Mouse (Mus musculus): ENCODE measurements around the gene Tcap. TPM values are rescaled to one million over a fixed set of nuclear protein-coding genes. Genes with fewer than 3 reads are reported as not detected.

Gene Tcap
- polyA plus RNA-seq (2017; shearing (Covaris generic)): not detected

DNA sequence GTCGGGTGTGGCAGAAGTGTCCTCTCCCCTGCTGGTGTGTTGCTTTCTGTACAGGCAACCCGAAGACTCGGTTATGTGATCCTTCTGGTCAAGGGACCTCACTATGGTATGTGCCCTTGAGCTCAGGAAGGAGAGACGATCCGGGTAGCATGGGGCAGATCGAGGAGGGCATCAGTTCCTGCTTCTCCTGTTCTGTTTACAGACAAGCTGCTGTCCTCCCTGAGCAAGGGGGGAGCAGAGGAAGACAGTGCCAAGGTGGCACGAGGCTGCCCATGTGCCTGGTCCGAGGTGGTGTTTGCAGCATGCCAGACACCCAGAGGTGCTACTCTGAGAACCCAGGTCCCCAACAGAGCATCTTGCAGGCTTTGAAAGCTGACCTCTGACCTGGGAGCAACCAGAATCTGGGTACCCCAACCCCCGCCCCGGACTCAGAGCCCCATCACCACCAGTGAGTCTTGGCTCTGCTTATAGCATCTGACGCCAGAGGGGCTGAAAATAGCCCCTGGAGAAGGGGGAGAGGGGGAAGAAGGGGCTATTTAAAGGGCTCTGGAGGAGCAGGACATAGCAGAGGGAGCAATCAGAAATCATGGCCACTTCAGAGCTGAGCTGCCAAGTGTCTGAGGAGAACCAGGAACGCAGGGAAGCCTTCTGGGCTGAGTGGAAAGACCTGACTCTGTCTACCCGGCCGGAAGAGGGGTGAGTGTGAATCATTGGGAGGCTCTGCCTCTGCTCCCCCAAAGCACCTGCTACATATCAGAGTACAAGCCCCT, at the start of gene Tcap:
TSS of gene Tcap (plus strand) at position 551 of the 770 bp plus-strand sequence.

DNA sequence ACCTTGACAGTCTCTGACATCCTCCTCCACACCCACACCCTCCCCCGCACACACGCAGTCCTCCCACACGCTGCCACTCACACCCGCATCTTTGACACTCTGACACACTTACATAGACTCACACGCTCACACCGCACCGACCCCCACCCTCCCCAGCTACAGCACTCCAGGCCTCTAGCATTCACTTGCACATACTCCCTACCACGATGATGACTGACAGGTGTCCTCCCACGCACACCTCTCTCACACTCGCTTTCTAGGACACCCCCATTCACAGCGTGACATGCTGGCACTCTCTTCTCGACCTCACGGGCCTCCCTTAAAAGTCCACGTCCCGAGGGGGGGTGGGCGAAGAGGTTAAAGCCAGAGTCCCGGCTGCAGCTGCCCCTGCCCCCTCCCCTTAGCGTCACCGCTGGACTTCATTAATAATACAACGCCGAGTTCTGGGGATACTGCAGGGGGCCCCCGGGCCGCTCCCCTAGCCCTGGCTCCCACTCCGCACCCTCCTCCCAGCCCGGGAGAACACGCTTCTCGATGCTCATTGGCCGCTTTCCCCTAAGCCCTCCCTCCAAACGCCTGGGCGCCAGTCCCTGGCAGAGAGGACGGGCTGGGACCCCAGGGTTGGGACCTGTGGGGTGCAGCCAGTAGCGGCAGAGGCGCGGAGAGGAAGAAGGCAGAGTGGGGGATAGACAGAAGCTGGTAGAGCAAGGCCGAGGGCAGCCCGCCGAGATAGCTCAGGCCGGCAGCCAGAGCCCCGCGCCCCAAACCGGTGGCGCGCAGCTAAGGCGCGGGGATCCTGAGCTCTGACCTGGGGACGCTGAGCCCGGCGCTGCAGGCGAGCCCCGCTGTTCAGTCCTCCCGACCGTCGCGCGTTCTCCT, 35.3 kb upstream of the Tcap start, which contains the start of gene Ppp1r1b:
TSS of gene Ppp1r1b (plus strand) at position 322 of the 879 bp plus-strand sequence.

DNA sequence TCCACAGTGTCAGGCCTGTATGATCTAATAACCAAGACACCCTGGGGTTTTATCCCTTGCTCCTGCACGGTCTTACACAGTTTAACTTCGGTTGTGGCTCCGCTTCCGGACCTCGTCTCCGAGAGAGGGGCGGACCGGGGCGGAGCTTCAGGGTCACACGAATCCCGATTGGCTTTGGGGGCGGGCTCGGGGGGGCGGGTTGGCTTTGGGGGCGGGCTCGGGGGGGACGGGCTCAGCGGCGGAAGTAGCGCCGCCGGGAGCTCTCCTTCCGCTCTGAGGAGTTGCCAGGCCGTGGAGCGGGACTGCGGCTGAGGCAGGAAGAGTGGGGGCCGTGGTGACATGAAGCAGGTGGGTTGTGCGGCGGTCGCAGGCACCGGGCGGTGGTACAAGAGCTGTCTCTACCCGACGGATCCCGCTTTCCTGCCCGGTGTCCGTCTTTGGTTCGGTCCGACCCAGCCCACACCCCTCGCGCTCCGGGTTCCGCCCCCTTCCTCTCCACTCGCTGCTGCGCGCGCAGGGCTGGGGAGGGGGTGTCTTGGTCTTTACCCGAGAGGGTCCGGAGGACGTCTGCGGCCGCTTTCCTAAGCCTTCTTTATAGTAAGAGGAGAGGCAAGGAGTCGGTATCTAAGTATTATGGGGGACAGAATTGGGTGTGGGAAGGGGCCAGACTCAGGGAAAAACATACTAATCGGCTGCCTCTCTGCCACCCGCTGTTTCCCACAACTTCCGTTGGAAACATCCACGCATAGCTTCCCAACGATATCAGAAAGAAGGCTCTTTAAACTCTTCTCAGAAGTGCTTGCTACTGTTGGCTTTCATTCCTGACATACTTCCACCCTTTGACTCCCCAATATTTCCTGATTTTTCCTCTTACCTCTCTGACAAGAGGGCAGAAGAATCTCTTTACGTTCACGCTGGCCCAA, 25.2 kb upstream of the Tcap start, which contains the start of gene Stard3:
TSS of gene Stard3 (plus strand) at position 208 of the 923 bp plus-strand sequence.

DNA sequence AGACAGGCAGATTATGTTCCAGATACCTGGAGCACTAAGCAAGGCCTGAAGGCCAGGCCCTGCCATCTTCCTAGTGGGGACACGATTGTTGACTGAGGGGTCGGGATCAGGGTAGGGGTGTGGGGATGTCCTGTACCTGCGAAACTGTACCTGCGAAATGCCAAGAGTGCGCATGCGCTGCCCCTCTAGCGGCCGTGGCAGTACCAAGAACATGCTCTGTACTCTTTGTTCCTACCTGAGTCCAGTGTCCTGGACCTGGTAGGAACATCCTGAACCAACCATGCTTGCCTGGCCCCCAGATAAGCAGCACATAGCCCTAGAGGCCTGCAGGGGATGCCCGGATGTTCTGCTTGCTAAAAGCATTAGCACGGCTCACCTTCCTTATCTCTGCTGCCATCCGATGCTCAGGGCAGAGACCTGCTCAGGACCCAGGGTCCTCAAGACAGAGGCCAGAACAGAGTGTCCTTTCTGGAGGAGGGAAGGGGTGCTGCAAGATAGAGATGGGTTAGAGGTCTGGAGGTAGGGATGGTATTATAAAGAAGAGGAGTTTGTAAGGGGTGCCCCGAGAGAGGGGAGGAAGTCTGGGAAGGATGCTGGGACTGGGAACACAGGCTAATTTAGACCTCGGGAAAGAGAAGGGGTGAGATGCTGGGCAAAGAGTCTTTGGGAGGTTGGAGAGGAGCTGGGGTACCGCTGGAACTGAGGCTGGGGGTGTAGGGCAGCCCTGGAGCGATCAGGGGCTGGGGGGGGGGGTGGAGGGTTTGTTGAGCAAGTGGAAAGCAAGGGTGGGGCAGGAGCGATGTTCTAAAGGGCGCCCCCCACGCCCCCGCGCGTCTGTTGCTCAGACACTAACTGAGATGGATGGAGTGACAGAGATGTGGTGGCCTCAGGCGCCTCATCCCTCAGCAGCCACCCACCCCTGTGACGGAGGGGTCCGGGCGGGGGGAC, 2.3 kb downstream of the Tcap start, which contains the start of gene Pnmt:
TSS of gene Pnmt (plus strand) at position 813 of the 948 bp plus-strand sequence.

DNA sequence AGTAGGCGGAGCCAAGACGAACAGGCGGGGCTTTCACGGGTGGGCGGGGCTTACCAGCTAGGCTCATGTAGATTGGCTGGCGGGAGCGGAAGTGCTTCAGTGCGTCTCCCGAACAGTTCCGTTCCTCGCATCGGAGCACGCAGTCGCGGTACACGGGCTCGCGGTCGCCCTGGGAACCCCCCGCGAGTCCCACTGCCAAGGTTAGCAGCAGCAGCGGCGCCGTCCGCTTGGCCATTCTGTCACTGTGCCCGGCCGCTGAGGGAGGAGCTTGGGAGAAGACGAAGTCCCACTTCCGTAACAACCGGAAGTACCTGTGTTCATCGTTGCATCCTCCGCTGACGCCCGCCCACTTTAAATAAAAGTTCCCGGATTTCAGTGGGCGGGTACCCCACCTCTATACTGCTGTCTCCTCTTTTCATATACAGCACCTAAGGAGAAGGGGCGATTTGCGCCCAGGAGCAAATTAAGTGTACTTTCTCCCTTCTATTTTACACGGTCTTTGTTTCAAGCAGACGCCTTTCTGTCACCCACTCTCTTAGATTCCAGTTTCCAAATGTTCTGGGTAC, 16.6 kb downstream of the Tcap start, which contains the start of gene Pgap3:
TSS of gene Pgap3 (minus strand) at position 330 of the 566 bp plus-strand sequence.

DNA sequence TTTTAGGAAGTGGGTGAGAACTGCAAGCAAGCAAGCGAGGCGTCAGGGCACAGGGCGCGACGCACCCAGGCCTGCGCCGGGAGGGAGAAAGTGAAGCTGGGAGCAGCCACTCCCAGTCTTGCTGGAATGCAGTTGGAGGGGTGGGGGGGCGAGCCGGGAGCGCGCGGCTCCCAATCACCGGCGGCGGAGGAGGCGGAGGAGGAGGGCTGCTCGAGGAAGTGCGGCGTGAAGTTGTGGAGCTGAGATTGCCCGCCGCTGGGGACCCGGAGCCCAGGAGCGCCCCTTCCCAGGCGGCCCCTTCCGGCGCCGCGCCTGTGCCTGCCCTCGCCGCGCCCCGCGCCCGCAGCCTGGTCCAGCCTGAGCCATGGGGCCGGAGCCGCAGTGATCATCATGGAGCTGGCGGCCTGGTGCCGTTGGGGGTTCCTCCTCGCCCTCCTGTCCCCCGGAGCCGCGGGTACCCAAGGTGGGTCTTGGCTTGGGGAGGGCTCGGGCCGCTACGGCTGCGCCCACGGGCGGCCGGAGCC, 28.7 kb downstream of the Tcap start, which contains the start of gene Erbb2:
TSS of gene Erbb2 (plus strand) at position 198 of the 524 bp plus-strand sequence.

Other genes with a start within 250 kb of the Tcap start
- 8.2 TPM for gene Fbxl20, start 233.4 kb upstream of the Tcap start, polyA plus RNA-seq (2017; shearing (Covaris generic))
- 61.3 TPM for gene Med1, start 190.5 kb upstream of the Tcap start, polyA plus RNA-seq (2017; shearing (Covaris generic))
- gene Cdk12, start 180.8 kb upstream of the Tcap start, polyA plus RNA-seq (2017; shearing (Covaris generic)): 19.6 TPM
- gene Neurod2, start 54.2 kb upstream of the Tcap start, polyA plus RNA-seq (2017; shearing (Covaris generic)): not detected
- gene Ppp1r1b, start 35.4 kb upstream of the Tcap start, polyA plus RNA-seq (2017; shearing (Covaris generic)): not detected
- gene Stard3, start 25.4 kb upstream of the Tcap start, polyA plus RNA-seq (2017; shearing (Covaris generic)): 88.3 TPM
- not detected for gene Pnmt, start 2.6 kb downstream of the Tcap start, polyA plus RNA-seq (2017; shearing (Covaris generic))
- gene Pgap3, start 16.7 kb downstream of the Tcap start, polyA plus RNA-seq (2017; shearing (Covaris generic)): 16.4 TPM
- 0.45 TPM for gene Erbb2, start 28.7 kb downstream of the Tcap start, polyA plus RNA-seq (2017; shearing (Covaris generic))
- gene Mien1, start 55.2 kb downstream of the Tcap start, polyA plus RNA-seq (2017; shearing (Covaris generic)): 179 TPM
- gene Grb7, start 62.6 kb downstream of the Tcap start, polyA plus RNA-seq (2017; shearing (Covaris generic)): 7.2 TPM
- 76.7 TPM for gene Ikzf3, start 162.2 kb downstream of the Tcap start, polyA plus RNA-seq (2017; shearing (Covaris generic))
- 4.4 TPM for gene Zpbp2, start 167.3 kb downstream of the Tcap start, polyA plus RNA-seq (2017; shearing (Covaris generic))
- 96.0 TPM for gene Ormdl3, start 203.6 kb downstream of the Tcap start, polyA plus RNA-seq (2017; shearing (Covaris generic))
- gene Lrrc3c, start 214.5 kb downstream of the Tcap start, polyA plus RNA-seq (2017; shearing (Covaris generic)): not detected
- gene Gm12355, start 241.8 kb downstream of the Tcap start, polyA plus RNA-seq (2017; shearing (Covaris generic)): 4.4 TPM
- gene Gsdma3, start 242.5 kb downstream of the Tcap start, polyA plus RNA-seq (2017; shearing (Covaris generic)): not detected

Data from inflammation-experienced regulatory T-cells, adult 16 weeks (primary cell).